Mouse (Mus musculus) stomach, adult 2 months (tissue): ENCODE results near the gene Syngr2. TPM values are rescaled to one million over a fixed set of nuclear protein-coding genes. Genes with fewer than 3 reads are reported as not detected.

Source experiments
- polyA plus RNA-seq: library from polyadenylated mRNA; depleted of rRNA; stranded (reverse); fragments of >200 nt; gene quantifications from 2 replicates; pipeline ENCODE4 v1.2.3, GENCODE M21; 2012; rRNA removed

Syngr2 gene
- 232 and 306 TPM in 2 replicates for polyA plus RNA-seq

DNA sequence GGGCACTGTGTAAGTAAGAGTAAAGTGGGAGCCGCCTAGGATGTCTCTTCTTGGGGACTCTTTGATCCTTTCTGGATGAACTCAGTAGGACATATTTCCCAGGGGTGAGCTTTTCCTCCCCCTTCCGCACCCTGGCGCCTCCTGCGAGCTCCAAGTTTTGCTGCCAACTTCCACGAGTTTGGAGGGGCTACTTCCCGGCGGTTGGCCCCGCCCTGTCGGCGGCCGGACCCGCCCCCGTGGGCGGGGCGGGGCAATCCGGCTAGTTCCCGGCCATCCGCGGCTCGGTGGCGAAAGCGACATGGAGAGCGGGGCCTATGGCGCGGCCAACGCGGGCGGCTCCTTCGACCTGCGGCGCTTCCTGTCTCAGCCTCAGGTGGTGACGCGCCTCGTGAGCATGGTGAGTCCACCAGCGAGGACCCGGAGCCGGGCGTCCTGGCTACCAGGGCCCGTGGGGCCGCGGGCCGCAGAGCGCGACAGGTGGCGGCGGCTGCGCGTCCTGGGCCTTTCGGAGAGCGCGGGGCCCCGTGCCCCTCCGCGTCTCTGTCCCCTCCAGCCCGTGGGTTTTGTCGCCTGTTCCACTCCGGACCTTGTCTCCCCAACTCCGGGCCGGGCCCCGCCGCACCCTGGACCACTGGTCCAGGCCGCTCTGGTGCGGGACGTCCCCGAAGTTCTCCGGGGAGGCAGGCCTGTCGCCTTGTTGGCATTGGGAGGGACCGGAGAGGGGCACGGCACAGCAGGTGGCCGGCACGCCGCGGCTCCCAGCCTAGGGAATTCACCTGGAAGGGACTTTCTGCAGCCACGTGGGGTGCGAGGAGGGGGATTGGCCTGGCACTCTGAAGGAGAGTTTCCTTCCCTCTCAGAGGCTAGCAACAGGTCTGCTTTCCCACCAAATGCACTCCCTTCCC is at the start of gene Syngr2, which contains the start of gene Gm20708:
TSS of gene Syngr2 (plus strand) at position 262 of the 905 bp plus-strand sequence.
TSS of gene Gm20708 (plus strand) at position 262 of the 905 bp plus-strand sequence.

DNA sequence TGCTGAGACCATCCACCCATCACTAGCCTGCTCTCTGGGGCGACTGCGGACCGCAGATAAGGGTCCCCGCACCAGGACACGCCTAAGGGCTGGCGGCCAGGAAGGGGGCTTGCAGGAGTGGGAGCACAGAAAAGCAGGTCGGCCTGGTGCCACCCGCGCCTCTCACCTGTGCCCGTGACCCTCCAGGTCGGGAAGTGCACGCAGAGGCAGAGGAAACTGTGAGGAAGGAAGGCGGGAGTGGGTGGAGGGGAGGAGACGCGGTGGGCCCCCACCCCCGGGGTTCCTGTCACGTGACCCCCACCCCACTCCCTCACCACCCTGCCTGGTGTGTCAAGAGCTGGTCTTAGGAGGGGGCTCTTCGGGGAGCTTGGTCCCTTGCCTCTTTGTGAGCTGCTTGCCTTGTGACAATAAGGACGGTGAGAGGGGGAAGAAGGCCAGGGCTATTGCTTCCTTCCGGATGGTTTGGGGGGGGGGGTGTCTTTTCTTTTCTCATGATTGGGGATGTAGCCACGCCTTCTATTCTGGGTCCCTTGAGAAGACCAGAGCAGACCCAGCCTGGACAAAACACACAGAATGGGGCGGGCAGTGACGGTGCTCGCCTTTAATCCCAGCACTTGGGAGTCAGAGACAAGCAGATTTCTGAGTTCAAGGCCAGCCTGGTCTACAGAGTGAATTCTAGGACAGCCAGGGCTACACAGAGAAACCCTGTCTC is 27.3 kb upstream of the Syngr2 start, which contains the start of the genes Tmc8 and Tmc6:
TSS of gene Tmc8 (plus strand) at position 84 of the 712 bp plus-strand sequence.
TSS of gene Tmc6 (minus strand) at position 206 of the 712 bp plus-strand sequence.

GRCm38 (mm10) chr11:117797511-117798159 is 11.8 kb upstream of the Syngr2 start, which contains the start of gene 6030468B19Rik:
6030468B19Rik (plus strand) TSS chr11:117797660.

GRCm38 (mm10) chr11:117825333-117826101 is 16.0 kb downstream of the Syngr2 start, which contains the start of the genes Afmid and Tk1:
Afmid (plus strand) TSS chr11:117825924.
Tk1 (minus strand) TSS chr11:117826092.

GRCm38 (mm10) chr11:117848985-117849671 is 39.7 kb downstream of the Syngr2 start, which contains the start of gene Birc5:
Birc5 (plus strand) TSS chr11:117849251.

DNA sequence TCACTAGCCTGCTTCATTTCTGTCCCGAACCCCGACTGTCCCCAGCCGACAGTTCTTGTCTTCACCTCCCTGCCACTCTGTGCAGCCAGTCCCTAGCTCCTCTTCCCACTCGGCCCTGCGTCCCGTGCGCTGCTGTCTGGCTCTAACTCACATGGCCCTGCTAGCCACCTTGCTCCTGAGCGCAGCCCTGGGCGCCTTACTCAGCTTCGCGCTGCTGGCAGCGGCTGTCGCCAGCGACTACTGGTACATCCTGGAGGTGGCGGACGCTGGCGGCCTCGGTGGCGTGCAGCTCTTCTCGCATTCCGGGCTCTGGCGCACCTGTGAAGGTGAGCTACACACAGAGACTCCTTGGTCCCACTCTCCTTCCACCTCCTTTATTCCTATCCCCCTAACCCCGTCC is 51.1 kb downstream of the Syngr2 start, which contains the start of gene Tmem235:
TSS of gene Tmem235 (plus strand) at position 152 of the 400 bp plus-strand sequence.

Other genes with a start within 250 kb of the Syngr2 start
- gene Tnrc6c, start 155.4 kb upstream of the Syngr2 start, polyA plus RNA-seq: 5.4 and 5.7 TPM in 2 replicates
- 19.4 and 24.3 TPM in 2 replicates for gene Tmc8, start 27.6 kb upstream of the Syngr2 start, polyA plus RNA-seq
- gene Tmc6, start 27.5 kb upstream of the Syngr2 start, polyA plus RNA-seq: 45.9 and 47.9 TPM in 2 replicates
- not detected in 2 replicates for gene 6030468B19Rik, start 12.0 kb upstream of the Syngr2 start, polyA plus RNA-seq
- gene Gm20708, start within 50 bp of the Syngr2 start, polyA plus RNA-seq: 0.10 TPM in 1 of 2 replicates, not detected in the other
- gene Afmid, start 16.3 kb downstream of the Syngr2 start, polyA plus RNA-seq: 5.8 and 8.6 TPM in 2 replicates
- 18.9 and 24.2 TPM in 2 replicates for gene Tk1, start 16.4 kb downstream of the Syngr2 start, polyA plus RNA-seq
- gene Birc5, start 39.6 kb downstream of the Syngr2 start, polyA plus RNA-seq: 5.2 and 7.1 TPM in 2 replicates
- not detected in 2 replicates for gene Tmem235, start 51.1 kb downstream of the Syngr2 start, polyA plus RNA-seq
- gene Tha1, start 63.8 kb downstream of the Syngr2 start, polyA plus RNA-seq: 8.2 and 12.3 TPM in 2 replicates
- 23.7 and 36.0 TPM in 2 replicates for gene Socs3, start 160.4 kb downstream of the Syngr2 start, polyA plus RNA-seq
- 27.7 and 42.9 TPM in 2 replicates for gene Pgs1, start 176.6 kb downstream of the Syngr2 start, polyA plus RNA-seq